Mouse (Mus musculus): ENCODE results near the gene Spesp1. TPM values are rescaled to one million over a fixed set of nuclear protein-coding genes. Genes with fewer than 3 reads are reported as not detected.

Spesp1 gene
- total RNA-seq (2015; ENCODE audit: low replicate concordance) (not detected in 2 replicates), total RNA-seq (2017; ENCODE audit: low replicate concordance) (not detected in 2 replicates)

- no peak for ATAC-seq (replicated peaks; ENCODE audit: low FRiP score, poor library complexity, severe bottlenecking)
These were observed at the start of gene Spesp1 for GRCm38 (mm10) chr9:62281991-62282390. Gene Spesp1, minus strand, starts transcription at chr9:62282208.

- no peak for ATAC-seq (replicated peaks; ENCODE audit: low FRiP score, poor library complexity, severe bottlenecking)
These were observed 44.0 kb upstream of the Spesp1 start for GRCm38 (mm10) chr9:62325965-62326364.

GRCm38 (mm10) chr9:62323816-62324215 lies 41.8 kb upstream of the Spesp1 start:
- no peak for ATAC-seq (replicated peaks; ENCODE audit: low FRiP score, poor library complexity, severe bottlenecking)

- no peak for ATAC-seq (replicated peaks; ENCODE audit: low FRiP score, poor library complexity, severe bottlenecking)
These were observed 36.7 kb upstream of the Spesp1 start for GRCm38 (mm10) chr9:62318729-62319128.

GRCm38 (mm10) chr9:62315556-62315955 lies 33.5 kb upstream of the Spesp1 start:
- no peak for ATAC-seq (replicated peaks; ENCODE audit: low FRiP score, poor library complexity, severe bottlenecking)

- ATAC-seq (replicated peaks; ENCODE audit: low FRiP score, poor library complexity, severe bottlenecking), result no peak
These were observed 14.9 kb upstream of the Spesp1 start for GRCm38 (mm10) chr9:62296891-62297290.

GRCm38 (mm10) chr9:62295006-62295698 lies 13.1 kb upstream of the Spesp1 start:
- ATAC-seq (replicated peaks; ENCODE audit: low FRiP score, poor library complexity, severe bottlenecking), result peak; percentile 73

- ATAC-seq (replicated peaks; ENCODE audit: low FRiP score, poor library complexity, severe bottlenecking), result no peak
These were observed 5.6 kb upstream of the Spesp1 start for GRCm38 (mm10) chr9:62287633-62288025.

- no peak for ATAC-seq (replicated peaks; ENCODE audit: low FRiP score, poor library complexity, severe bottlenecking)
These were observed 5.1 kb upstream of the Spesp1 start for GRCm38 (mm10) chr9:62286967-62287632.

- no peak for ATAC-seq (replicated peaks; ENCODE audit: low FRiP score, poor library complexity, severe bottlenecking)
These were observed 2.3 kb upstream of the Spesp1 start for GRCm38 (mm10) chr9:62284266-62284665.

- ATAC-seq (replicated peaks; ENCODE audit: low FRiP score, poor library complexity, severe bottlenecking), result no peak
These were observed 5.1 kb downstream of the Spesp1 start for GRCm38 (mm10) chr9:62276899-62277298.

GRCm38 (mm10) chr9:62270775-62271399 lies 11.1 kb downstream of the Spesp1 start:
- ATAC-seq (replicated peaks; ENCODE audit: low FRiP score, poor library complexity, severe bottlenecking), result no peak

- no peak for ATAC-seq (replicated peaks; ENCODE audit: low FRiP score, poor library complexity, severe bottlenecking)
These were observed 12.8 kb downstream of the Spesp1 start for GRCm38 (mm10) chr9:62269161-62269560.

- no peak for ATAC-seq (replicated peaks; ENCODE audit: low FRiP score, poor library complexity, severe bottlenecking)
These were observed 16.7 kb downstream of the Spesp1 start for GRCm38 (mm10) chr9:62265278-62265677.

- ATAC-seq (replicated peaks; ENCODE audit: low FRiP score, poor library complexity, severe bottlenecking), result no peak
These were observed 18.4 kb downstream of the Spesp1 start for GRCm38 (mm10) chr9:62263652-62264051.

GRCm38 (mm10) chr9:62261406-62261805 lies 20.6 kb downstream of the Spesp1 start:
- ATAC-seq (replicated peaks; ENCODE audit: low FRiP score, poor library complexity, severe bottlenecking), result no peak

- no peak for ATAC-seq (replicated peaks; ENCODE audit: low FRiP score, poor library complexity, severe bottlenecking)
These were observed 21.0 kb downstream of the Spesp1 start for GRCm38 (mm10) chr9:62261006-62261405.

GRCm38 (mm10) chr9:62258005-62258404 lies 24.0 kb downstream of the Spesp1 start:
- ATAC-seq (replicated peaks; ENCODE audit: low FRiP score, poor library complexity, severe bottlenecking), result no peak

GRCm38 (mm10) chr9:62255896-62256576 lies 26.0 kb downstream of the Spesp1 start:
- ATAC-seq (replicated peaks; ENCODE audit: low FRiP score, poor library complexity, severe bottlenecking), result no peak

- ATAC-seq (replicated peaks; ENCODE audit: low FRiP score, poor library complexity, severe bottlenecking), result no peak
These were observed 28.1 kb downstream of the Spesp1 start for GRCm38 (mm10) chr9:62253736-62254443.

Measured in erythroblast, adult 5-6 weeks (primary cell).